Mouse (Mus musculus) large intestine, adult 2 months (tissue): ENCODE data around the gene Cep162. TPM values are rescaled to one million over a fixed set of nuclear protein-coding genes. Genes with fewer than 3 reads are reported as not detected.

ENCODE experiments used
- DNase-seq: peaks from one replicate; pipeline ENCODE4 v3.0.0-alpha.2; 2012; ENCODE audit warnings: low read depth, low spot score
- WGBS: fragments of 180-500 bp; shearing (Covaris S2); methylation state at CpG from one replicate; pipeline ENCODE4 v1.1.7; 2018; 5-methylcytosine and 5-hydroxymethylcytosine counted together
- polyA plus RNA-seq: library from polyadenylated mRNA; depleted of rRNA; stranded (reverse); fragments of >200 nt; gene quantifications from 2 replicates; pipeline ENCODE4 v1.2.3, GENCODE M21; 2012; rRNA removed

Gene Cep162
- polyA plus RNA-seq, 1 experiment = 0.73 TPM

- DNase-seq = no peak
- 75% methylated on average over 9 of the region's 9 CpGs for WGBS
Observed at GRCm38 (mm10) chr9:87167001-87167830, 88.1 kb downstream of the Cep162 start.

DNA sequence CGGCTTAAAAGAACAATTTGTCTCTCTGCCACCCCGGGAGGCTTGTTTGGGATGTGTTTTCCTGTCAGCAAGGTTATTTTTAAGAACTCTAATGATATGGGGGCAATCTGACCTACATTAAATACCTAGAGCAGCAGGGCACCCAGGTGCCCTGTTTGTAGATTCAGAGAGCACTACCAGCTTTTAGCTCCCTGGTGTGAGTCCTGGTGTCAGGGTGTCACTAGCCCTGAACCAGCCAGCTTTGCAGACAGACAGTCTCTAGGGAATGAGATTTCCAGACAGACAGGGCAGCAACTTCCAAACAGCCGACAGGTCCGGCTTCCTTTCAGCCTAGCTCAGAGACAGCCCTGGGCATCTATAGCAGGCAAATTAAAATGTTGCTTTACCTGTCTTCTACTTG is 92.8 kb downstream of the Cep162 start:
- 81% methylated on average over 4 of the region's 4 CpGs for WGBS
- DNase-seq = no peak

DNA sequence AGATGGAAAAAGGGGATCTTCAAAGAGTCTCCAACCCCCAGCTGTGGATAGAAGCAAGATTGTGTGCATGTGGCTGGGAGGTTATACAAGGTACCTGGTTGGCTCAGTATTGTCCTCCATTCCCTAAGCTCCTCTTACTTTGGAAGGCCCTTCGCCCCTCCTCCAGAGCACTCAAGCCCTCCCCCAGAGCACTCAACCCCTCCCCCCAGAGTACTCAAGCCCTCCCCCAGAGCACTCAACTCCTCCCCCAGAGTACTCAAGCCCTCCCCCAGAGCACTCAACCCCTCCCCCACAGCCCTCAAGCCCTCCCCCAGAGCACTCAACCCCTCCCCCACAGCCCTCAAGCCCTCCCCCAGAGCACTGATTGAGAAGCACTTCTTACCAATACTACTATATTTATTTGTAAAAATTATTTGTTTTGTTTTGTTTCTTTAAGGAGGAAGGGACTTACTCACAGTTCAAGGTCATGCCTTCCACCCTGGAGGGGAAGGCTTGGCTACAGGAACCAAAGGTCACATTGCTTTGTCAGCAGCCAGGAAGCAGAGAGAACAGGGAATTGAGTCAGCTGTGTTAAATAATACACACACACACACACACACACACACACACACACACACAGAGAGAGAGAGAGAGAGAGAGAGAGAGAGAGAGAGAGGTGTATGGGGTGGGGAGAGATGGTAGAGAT is 102.6 kb downstream of the Cep162 start:
- DNase-seq = no peak
- WGBS = 100% methylated on average over 1 of the region's 1 CpGs

DNA sequence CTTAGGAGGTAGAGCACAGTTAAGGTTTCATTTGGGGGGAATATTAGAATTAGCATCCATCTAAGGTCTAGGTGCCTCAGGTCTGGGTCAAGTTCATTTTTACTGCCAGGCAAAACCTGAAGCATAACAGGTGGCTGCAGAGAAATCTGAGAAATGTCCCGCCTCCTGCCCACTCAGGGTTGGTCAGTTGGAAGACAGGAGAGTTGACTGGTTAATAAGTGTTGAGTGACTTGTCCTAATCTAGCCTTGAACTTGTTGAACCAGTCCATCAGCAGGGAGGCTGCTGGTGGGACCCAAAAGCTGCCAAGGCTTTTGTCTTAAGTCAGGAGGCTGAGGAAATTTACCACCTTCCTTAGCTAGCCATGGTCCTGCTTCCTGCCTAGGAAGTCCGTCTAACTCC is 107.4 kb downstream of the Cep162 start:
- DNase-seq = no peak
- WGBS = 43% methylated on average over 2 of the region's 2 CpGs

DNA sequence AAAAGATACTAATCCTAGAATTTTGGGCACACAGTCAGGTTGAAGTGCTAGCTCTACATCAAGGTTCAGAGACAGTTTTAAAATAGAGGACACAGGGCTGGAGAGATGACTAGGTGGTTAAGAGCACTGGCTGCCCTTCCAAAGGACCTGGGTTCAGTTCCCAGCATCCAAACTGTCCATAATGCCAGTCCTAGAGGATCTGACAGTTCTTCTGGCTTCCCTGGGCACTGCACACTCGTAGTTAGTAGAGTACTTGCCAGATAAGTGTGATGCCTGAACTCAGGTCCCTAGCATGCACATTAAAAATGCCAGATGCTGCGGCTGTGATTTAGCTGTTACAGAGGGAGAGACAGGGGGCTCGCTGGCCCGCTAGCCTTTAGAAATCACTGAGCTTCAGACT is 108.9 kb downstream of the Cep162 start:
- 79% methylated on average over 4 of the region's 4 CpGs for WGBS
- DNase-seq = no peak

DNA sequence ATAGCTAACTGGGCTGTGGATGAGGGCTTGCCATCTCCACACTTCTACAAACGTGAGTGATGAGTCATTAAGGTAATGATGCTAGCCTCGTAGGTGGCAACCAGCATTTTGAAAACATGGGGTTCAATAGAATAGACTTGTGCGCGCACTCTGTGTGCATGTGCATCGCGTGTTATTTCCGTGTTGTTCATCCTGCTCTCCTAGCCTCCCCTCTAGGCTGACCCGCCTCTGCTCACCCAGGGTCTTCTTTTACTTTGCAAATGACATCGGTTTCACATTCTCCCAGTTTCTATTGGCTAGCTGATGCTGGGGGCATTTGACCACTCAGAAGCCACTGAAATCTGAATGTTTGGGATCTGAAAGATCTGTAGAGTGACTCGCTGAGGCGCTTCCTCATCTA is 109.7 kb downstream of the Cep162 start:
- no peak for DNase-seq
- 40% methylated on average over 11 of the region's 11 CpGs for whole genome bisulfite sequencing

DNA sequence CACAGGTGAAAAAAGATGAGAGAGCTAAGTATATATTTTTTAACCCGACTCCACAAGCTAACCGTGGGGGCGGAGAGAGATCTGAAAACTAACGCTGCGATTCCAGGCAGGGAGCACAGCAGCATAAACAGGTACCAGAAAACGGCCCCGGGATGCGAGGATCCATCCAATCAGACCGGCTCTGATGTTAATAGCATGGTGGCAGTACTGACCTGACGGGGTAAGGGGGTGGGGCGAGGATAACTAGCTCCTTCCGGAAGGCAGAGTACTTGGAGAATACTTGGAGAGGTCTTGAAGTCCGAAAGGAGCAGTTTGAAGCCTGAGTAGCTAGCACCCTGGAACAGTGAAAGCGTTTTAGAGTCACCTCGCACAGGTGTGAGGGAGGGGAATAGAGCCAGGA is 110.2 kb downstream of the Cep162 start:
- DNase-seq = no peak

DNA sequence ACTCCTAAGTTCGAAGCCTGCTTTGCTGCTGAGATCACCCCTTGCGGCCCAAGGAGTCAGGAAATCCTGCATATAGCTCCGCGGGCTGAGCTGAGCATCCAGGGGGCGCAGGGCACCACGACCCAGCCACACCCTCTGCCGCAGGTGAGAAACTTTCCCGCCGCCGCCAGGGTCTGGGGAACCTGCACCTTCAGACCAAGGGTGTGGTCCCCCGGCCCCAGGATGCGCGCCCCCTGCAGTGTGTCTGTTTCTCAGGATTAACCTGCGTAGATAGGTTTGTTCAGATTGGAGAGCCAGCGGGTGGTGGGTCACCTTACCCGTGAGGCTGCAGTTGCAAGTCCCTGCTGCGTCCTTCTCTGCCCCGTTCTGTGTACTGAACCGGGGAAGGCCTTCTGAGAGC is 110.8 kb downstream of the Cep162 start:
- no peak for DNase-seq
- 2% methylated on average over 19 of the region's 19 CpGs for WGBS

More for the DNA sequence above, 110.2 kb downstream of the Cep162 start:
- 5% methylated on average over 15 of the region's 15 CpGs for WGBS

DNA sequence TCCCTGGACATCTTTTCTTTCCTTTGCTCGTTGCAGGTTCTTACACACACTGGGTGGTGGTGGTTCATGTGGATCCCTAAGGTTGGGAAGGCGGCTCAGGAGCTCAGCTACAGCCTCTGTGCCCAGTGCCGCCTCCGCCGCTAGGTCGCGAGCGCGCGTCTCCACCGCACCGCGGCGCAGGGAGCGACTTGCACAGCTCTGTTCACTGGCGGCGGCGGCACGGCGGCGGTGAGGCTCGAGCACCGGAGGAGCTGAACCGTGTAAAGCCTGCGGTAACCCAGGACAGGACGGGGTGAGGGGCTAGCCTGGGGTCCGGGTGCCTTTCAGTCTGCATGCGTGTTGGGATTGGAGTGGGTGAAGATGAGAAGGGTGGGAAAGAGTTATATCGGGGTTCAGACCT is 111.2 kb downstream of the Cep162 start, which contains the start of gene Mrap2:
Mrap2 (plus strand) TSS at position 201 of the 400 bp plus-strand sequence.
- no peak for DNase-seq
- WGBS = 3% methylated on average over 29 of the region's 29 CpGs

DNA sequence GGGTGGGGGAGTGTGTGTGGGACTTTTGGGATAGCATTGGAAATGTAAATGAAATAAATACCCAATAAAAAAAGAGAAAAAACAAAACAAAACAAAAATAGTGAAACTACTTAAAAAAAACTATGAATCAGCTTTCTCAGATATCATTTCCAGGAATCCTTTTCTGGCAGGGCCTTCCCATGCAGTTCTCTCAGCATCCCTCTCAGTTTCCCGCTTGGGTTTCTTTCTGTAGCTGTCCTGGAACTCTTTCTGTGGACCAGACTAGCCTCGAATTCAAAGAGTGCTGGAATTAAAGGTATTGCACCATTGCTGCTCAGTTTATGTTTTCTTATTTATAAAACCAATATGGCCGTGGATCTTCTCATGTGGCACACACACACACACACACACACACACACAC is 112.3 kb downstream of the Cep162 start:
- no peak for DNase-seq
- WGBS = 72% methylated on average over 3 of the region's 3 CpGs

Other genes with a start within 250 kb of the Cep162 start
- not detected in 2 replicates for gene Ripply2, start 240.0 kb downstream of the Cep162 start, polyA plus RNA-seq
- gene Cyb5r4, start 233.5 kb downstream of the Cep162 start, polyA plus RNA-seq = 17.5 and 17.7 TPM in 2 replicates
- gene Mrap2, start 111.2 kb downstream of the Cep162 start, polyA plus RNA-seq = 0.12 TPM in 1 of 2 replicates, not detected in the other